Mouse (Mus musculus) forebrain, embryonic 16.5 days (tissue): ENCODE measurements around the gene Adarb1. TPM values are rescaled to one million over a fixed set of nuclear protein-coding genes. Genes with fewer than 3 reads are reported as not detected.
"Not testable (repeated sequence)": the region's sequence is repeated elsewhere in the genome, so short reads cannot be mapped to it uniquely, and the experiment has no call there.

Experiments
- ATAC-seq: fragments of 200-750 bp; cut with Nextera tagmentation; 2 replicates; pipeline ENCODE4 v1.8.0; 2017; ENCODE audit warnings: mild to moderate bottlenecking, moderate library complexity
- H3K27ac ChIP-seq: fragments of 300-500 bp; sonication (generic); 2 replicates; pipeline ENCODE4 v1.5.1; 2014; ENCODE audit warnings: low read length, control low read depth
- H3K27me3 ChIP-seq: fragments of 300-500 bp; sonication (generic); replicated peaks from 2 replicates; pipeline ENCODE4 v1.6.1; 2014; ENCODE audit warnings: low read length; ENCODE audit not compliant: control insufficient read depth, insufficient read depth
- H3K36me3 ChIP-seq: fragments of 300-500 bp; sonication (generic); 2 replicates; pipeline ENCODE4 v1.6.1; 2014; ENCODE audit not compliant: control insufficient read depth, insufficient read depth
- H3K4me1 ChIP-seq: fragments of 300-500 bp; sonication (generic); replicated peaks from 2 replicates; pipeline ENCODE4 v1.6.1; 2014; ENCODE audit warnings: low read length; ENCODE audit not compliant: control insufficient read depth, insufficient read depth
- H3K4me2 ChIP-seq: fragments of 300-500 bp; sonication (generic); 2 replicates; pipeline ENCODE4 v1.6.1; 2014; ENCODE audit warnings: mild to moderate bottlenecking, low read length, control low read depth
- H3K4me3 ChIP-seq: fragments of 300-500 bp; sonication (generic); replicated peaks from 2 replicates; pipeline ENCODE4 v1.5.1; 2014; ENCODE audit warnings: mild to moderate bottlenecking, low read length, control low read depth
- H3K9ac ChIP-seq: fragments of 300-500 bp; sonication (generic); replicated peaks from 2 replicates; pipeline ENCODE4 v1.6.1; 2014; ENCODE audit warnings: low read depth, low read length, control low read depth
- H3K9me3 ChIP-seq: fragments of 300-500 bp; sonication (generic); 2 replicates; pipeline ENCODE4 v1.6.1; 2016; ENCODE audit warnings: low read length; ENCODE audit not compliant: control insufficient read depth
- WGBS: fragments of 180-500 bp; shearing (Covaris S2); extraction: QIAGEN DNeasy Blood & Tissue Kit; methylation state at CpG from one replicate; pipeline ENCODE4 v1.1.7; 2014; 5-methylcytosine and 5-hydroxymethylcytosine counted together
- polyA plus RNA-seq: library from polyadenylated mRNA; unstranded; fragments of >200 nt; fragmentation: Nextera tagmentation; extraction: Ambion mirVana; gene quantifications from 2 replicates; pipeline ENCODE4 v1.2.1, GENCODE M21; 2015

The Adarb1 gene
- polyA plus RNA-seq, 1 experiment from 2014 or later, result 17.8 TPM

- Histone ChIP-seq H3K27me3 (no peaks in the 10 kb centered on the region), H3K36me3 (no peaks in the 10 kb centered on the region), H3K4me3 (no peak overlapping the region), H3K9ac (no peak overlapping the region), H3K27ac (no peak overlapping the region), H3K4me2 (no peak overlapping the region), H3K4me1 (peaks cover 3% of the 10 kb centered on the region), H3K9me3 (no peaks in the 10 kb centered on the region)
- no peak for ATAC-seq
- WGBS, result 19% methylated on average over 6 of the region's 6 CpGs
Measured at GRCm38 (mm10) chr10:77282822-77283221, 135.2 kb downstream of the Adarb1 start.

GRCm38 (mm10) chr10:77282085-77282484, 136.0 kb downstream of the Adarb1 start:
- H3K27ac ChIP-seq, H3K9me3 ChIP-seq, H3K36me3 ChIP-seq, H3K9ac ChIP-seq, H3K27me3 ChIP-seq, H3K4me2 ChIP-seq, H3K4me3 ChIP-seq, ATAC-seq, H3K4me1 ChIP-seq: not testable (repeated sequence)
- 77% methylated on average over 1 of the region's 1 CpGs for WGBS

GRCm38 (mm10) chr10:77273798-77274197, 144.3 kb downstream of the Adarb1 start:
- no peak overlapping the region for H3K27ac ChIP-seq
- no peak for ATAC-seq
- no peaks in the 10 kb centered on the region for H3K4me1 ChIP-seq
- no peak overlapping the region for H3K4me3 ChIP-seq
- H3K9ac ChIP-seq, result no peak overlapping the region
- no peaks in the 10 kb centered on the region for H3K9me3 ChIP-seq
- H3K36me3 ChIP-seq, result peaks cover 9% of the 10 kb centered on the region
- no peak overlapping the region for H3K4me2 ChIP-seq
- no peaks in the 10 kb centered on the region for H3K27me3 ChIP-seq

GRCm38 (mm10) chr10:77272980-77273730, 144.9 kb downstream of the Adarb1 start:
- WGBS, result 46% methylated on average over 11 of the region's 11 CpGs
- H3K27me3 ChIP-seq, result no peaks in the 10 kb centered on the region
- ATAC-seq, result 0 out of 2 replicates have a peak, but pooled peaks have one; percentile 50

GRCm38 (mm10) chr10:77269129-77269528, 148.9 kb downstream of the Adarb1 start:
- Histone ChIP-seq H3K27ac (no peak overlapping the region), H3K9ac (no peak overlapping the region), H3K4me2 (no peak overlapping the region), H3K9me3 (no peaks in the 10 kb centered on the region), H3K4me3 (no peak overlapping the region), H3K27me3 (no peaks in the 10 kb centered on the region), H3K4me1 (no peaks in the 10 kb centered on the region), H3K36me3 (peaks cover 19% of the 10 kb centered on the region)
- ATAC-seq, result no peak
- WGBS, result 84% methylated on average over 7 of the region's 7 CpGs

More at GRCm38 (mm10) chr10:77272980-77273730, 144.9 kb downstream of the Adarb1 start:
- no peaks in the 10 kb centered on the region for H3K9me3 ChIP-seq
- no peaks in the 10 kb centered on the region for H3K4me1 ChIP-seq
- H3K4me3 ChIP-seq, result no peak overlapping the region
- H3K9ac ChIP-seq, result no peak overlapping the region
- H3K27ac ChIP-seq, result no peak overlapping the region
- no peak overlapping the region for H3K4me2 ChIP-seq
- H3K36me3 ChIP-seq, result peaks cover 13% of the 10 kb centered on the region

GRCm38 (mm10) chr10:77267027-77267426, 151.0 kb downstream of the Adarb1 start:
- peaks cover 24% of the 10 kb centered on the region for H3K36me3 ChIP-seq
- no peak overlapping the region for H3K4me2 ChIP-seq
- no peaks in the 10 kb centered on the region for H3K27me3 ChIP-seq
- WGBS, result 95% methylated on average over 14 of the region's 14 CpGs
- no peak overlapping the region for H3K4me3 ChIP-seq
- ATAC-seq, result no peak
- H3K9me3 ChIP-seq, result no peaks in the 10 kb centered on the region
- no peak overlapping the region for H3K9ac ChIP-seq
- H3K4me1 ChIP-seq, result no peaks in the 10 kb centered on the region
- H3K27ac ChIP-seq, result no peak overlapping the region

- WGBS, result 80% methylated on average over 8 of the region's 8 CpGs
- Histone ChIP-seq H3K36me3 (peaks cover 24% of the 10 kb centered on the region), H3K27ac (no peak overlapping the region), H3K4me1 (no peaks in the 10 kb centered on the region), H3K9ac (no peak overlapping the region), H3K4me2 (no peak overlapping the region), H3K9me3 (no peaks in the 10 kb centered on the region), H3K4me3 (no peak overlapping the region), H3K27me3 (no peaks in the 10 kb centered on the region)
- no peak for ATAC-seq
Measured at GRCm38 (mm10) chr10:77266281-77266680, 151.8 kb downstream of the Adarb1 start.

- Histone ChIP-seq H3K36me3 (peaks cover 13% of the 10 kb centered on the region), H3K4me2 (peak overlapping the region; percentile 90), H3K9ac (no peak overlapping the region), H3K27ac (no peak overlapping the region), H3K9me3 (no peaks in the 10 kb centered on the region), H3K4me3 (no peak overlapping the region), H3K27me3 (no peaks in the 10 kb centered on the region), H3K4me1 (peaks cover 14% of the 10 kb centered on the region)
- no peak for ATAC-seq
- 90% methylated on average over 17 of the region's 17 CpGs for WGBS
Measured at GRCm38 (mm10) chr10:77260166-77260875, 157.7 kb downstream of the Adarb1 start.

GRCm38 (mm10) chr10:77258704-77259621, 159.1 kb downstream of the Adarb1 start, which contains the start of gene Pofut2:
Gene Pofut2 (plus strand): TSS chr10:77259218.
- peak within 1 kb of the TSS; percentile 97 for H3K4me3 ChIP-seq
- peaks cover 7% of the 10 kb centered on the region; the same call in 1 of the 2 replicates for H3K36me3 ChIP-seq
- H3K27ac ChIP-seq, result peak within 1 kb of the TSS; percentile 75
- H3K4me1 ChIP-seq, result peaks cover 14% of the 10 kb centered on the region
- H3K9ac ChIP-seq, result peak within 1 kb of the TSS; percentile 87
- H3K4me2 ChIP-seq, result peak within 1 kb of the TSS; percentile 90
- H3K9me3 ChIP-seq, result no peaks in the 10 kb centered on the region
- ATAC-seq, result peak; percentile 99
- under 1% methylated on average over 80 of the region's 81 CpGs for WGBS
- H3K27me3 ChIP-seq, result no peaks in the 10 kb centered on the region
